Mouse (Mus musculus) G1E (cell line): ENCODE measurements around the gene Psma7.

Source experiments
- CTCF ChIP-seq: IDR thresholded peaks from 2 replicates; pipeline ENCODE4 v1.5.1; 2012; ENCODE audit warnings: low read depth, low read length, inconsistent platforms, mixed read lengths
- GATA1 ChIP-seq: IDR thresholded peaks from 2 replicates; pipeline ENCODE4 v1.6.1; 2012; ENCODE audit warnings: borderline replicate concordance, low read length, inconsistent platforms, mixed read lengths
- GATA2 ChIP-seq: IDR thresholded peaks from 2 replicates; pipeline ENCODE4 v1.6.1; 2012; ENCODE audit warnings: low read depth, low read length, inconsistent platforms, borderline replicate concordance
- POLR2AphosphoS5 ChIP-seq: IDR thresholded peaks from 2 replicates; pipeline ENCODE4 v1.6.1; 2012; ENCODE audit warnings: low read depth, low read length, inconsistent platforms; ENCODE audit not compliant: insufficient replicate concordance
- TAL1 ChIP-seq: conservative IDR thresholded peaks from 2 replicates; pipeline ENCODE4 v1.6.1; 2012; ENCODE audit warnings: low read depth, low read length, inconsistent platforms, mixed read lengths

GRCm38 (mm10) chr2:180020919-180021318, 21.3 kb downstream of the Psma7 start:
- no peak for TF ChIP-seq CTCF
- no peak for TF ChIP-seq TAL1
- no peak for TF ChIP-seq GATA1
- no peak for TF ChIP-seq POLR2AphosphoS5
- TF ChIP-seq GATA2, result no peak
